Mouse (Mus musculus): ENCODE data around the gene Grip1.
A peak's percentile ranks its signal among the peaks of the same experiment; 100 is the strongest.

The Grip1 gene

DNA sequence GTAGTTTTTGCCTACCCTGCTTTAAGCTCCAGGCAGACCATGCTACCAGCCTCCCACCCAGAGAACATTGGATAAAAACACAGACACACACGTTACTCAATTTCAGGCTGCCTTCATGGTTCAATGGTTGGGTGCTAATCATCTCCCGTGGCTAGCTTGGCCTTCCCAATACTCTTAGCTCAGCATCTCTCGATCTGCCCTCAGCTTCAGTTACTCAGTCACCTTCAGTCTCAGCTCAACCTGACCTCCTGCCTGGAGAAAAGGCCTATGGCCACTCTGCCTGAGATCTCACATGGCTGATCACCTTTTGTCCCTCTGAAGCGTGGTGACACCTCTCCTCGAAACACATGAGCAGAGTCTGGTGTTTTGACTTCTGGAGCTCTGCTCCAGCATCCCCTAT is 379.7 kb downstream of the Grip1 start:
- DNase-seq (ENCODE audit: low read depth, low spot score), result no peak

DNA sequence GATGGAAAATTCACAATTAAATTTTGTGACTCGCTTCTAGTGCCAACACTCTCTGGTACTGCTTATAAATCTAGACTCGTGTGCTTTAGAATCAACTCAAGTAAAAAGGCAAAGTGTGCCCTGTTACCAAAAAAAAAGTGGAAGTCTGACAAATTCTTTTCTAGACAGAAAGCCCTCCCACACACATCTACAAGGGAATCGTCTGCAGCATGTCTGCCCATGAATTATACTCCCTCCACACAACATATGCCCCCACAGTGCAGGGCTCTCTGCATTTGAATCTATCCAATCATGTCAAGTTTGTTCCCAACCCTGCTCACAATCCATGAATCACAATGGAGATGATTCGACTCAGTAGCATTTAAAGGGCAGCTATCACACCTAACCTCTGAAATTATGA is 380.5 kb downstream of the Grip1 start:
- no peak for DNase-seq (ENCODE audit: low read depth, low spot score)

DNA sequence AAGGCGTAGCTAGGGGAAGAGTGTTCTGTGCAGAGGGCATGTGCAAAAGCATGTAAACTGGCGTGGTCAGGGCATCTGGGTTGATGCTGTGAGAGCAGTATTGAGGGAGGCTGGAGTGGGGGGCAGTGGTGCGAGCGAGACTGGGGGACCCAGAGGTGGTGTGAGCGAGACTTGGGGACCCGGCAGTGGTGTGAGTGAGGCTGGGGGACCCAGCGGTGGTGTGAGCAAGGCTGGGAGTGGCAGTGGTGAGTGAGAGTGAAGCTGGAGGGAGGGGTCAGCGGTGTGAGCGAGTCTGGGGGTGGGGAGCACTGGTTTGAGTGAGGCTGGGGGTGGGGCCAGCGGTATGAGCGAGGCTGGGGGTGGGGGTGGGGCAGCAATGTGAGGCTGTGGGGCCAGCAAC is 386.0 kb downstream of the Grip1 start:
- DNase-seq (ENCODE audit: low read depth, low spot score), result peak; percentile 33

DNA sequence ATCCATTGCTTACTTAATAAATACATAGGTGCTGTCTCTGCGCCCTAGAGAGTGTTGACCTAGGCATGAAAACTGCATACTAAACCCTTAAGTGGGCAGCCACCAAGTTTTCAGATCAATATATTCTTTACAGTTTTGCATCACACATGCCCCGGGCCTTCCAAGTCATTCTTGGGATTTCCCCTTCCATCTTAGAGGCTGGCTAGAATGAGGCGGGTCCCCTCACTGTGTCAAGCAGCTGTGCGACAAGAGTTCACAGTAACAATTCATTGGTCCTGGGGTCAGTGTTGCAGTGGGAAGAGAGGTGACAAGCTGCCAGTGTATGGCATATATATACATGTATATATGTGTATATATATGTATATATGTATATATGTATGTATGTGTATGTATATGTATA is 388.4 kb downstream of the Grip1 start:
- DNase-seq (ENCODE audit: low read depth, low spot score), result no peak

DNA sequence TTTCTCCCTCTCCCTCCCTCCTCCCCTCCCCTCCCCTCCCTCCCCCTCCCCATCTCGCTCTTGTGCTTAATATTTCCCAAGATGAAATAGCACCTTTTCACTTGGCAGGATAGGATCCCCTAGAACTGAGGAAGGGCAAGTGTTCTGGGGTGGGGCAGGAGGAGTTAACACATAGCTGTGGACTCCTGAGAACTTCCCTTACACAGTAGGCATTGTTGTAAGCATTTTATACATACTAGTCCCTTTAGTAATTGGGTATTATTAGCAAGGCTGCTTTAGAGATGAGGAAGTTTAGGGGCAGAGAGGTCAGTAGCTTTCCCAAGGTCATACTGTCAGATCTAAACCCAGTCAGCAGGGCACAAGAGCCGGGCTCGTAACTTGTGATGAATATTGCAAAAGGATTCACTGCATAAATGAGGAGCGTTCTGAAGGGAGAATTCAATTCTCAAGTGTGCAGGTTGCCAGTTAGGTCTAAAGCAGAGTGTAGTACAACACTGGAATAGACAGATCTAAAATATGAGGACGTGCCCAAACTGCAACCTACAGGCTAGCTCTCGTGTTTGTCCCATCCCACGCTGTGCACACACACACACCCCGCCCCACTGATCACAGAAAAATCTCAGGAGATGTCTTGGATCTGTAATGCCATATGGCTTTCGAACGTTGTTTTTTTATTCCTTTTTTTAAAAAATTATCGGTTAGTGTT is 392.2 kb downstream of the Grip1 start:
- DNase-seq (ENCODE audit: low read depth, low spot score), result no peak

- DNase-seq (ENCODE audit: low read depth, low spot score), result no peak
These were observed 398.0 kb downstream of the Grip1 start for GRCm38 (mm10) chr10:119851594-119851993.

DNA sequence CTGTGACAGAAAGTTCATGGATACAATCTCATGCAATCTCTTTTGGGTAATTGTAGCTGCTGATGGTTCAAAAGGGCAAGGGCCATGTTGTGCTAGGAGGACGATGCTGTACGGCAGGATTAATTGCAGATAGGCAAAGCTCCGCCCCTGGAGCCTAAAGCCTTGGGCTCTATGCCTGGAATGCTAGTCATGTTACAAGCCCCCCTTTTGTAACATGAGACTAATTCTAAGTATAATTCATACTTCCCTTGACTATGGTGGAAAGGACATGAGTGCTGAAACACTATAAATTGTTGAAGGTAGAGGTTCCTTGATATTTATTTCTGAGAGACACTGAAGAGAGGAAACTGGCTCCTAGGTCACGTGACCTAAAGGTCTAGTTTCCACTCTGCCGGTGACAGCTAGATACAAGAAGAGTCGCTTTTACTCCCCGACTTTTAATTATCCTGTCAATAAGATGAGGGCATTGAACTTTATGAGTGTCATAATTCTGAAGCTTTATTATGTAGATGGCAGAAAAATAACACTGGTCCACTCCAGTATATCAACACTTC is 399.0 kb downstream of the Grip1 start:
- no peak for DNase-seq (ENCODE audit: low read depth, low spot score)

- DNase-seq (ENCODE audit: low read depth, low spot score), result no peak
These were observed 414.1 kb downstream of the Grip1 start for GRCm38 (mm10) chr10:119867726-119868125.

- no peak for DNase-seq (ENCODE audit: low read depth, low spot score)
These were observed 415.5 kb downstream of the Grip1 start for GRCm38 (mm10) chr10:119868995-119869579.

DNA sequence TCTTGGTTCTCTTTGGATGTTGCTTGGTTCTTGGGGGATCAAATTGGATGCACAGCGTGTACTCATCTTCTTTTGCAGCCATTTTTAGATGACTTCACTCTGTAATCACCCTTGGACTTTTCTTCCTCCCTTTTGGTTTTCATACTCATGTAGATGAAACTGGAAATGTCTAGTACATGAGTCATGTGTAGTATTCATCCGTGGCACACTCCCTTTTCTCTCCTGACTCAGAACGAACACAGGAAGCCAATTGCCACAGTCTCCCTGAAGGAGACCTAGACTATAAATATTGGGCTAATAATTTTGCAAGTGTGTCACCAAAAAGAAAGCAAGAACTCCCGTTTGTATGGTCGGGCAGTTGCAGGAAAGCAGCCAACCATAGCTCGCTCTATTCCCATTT is 423.1 kb downstream of the Grip1 start:
- no peak for DNase-seq (ENCODE audit: low read depth, low spot score)

- no peak for DNase-seq (ENCODE audit: low read depth, low spot score)
These were observed 424.7 kb downstream of the Grip1 start for GRCm38 (mm10) chr10:119878331-119878730.

DNA sequence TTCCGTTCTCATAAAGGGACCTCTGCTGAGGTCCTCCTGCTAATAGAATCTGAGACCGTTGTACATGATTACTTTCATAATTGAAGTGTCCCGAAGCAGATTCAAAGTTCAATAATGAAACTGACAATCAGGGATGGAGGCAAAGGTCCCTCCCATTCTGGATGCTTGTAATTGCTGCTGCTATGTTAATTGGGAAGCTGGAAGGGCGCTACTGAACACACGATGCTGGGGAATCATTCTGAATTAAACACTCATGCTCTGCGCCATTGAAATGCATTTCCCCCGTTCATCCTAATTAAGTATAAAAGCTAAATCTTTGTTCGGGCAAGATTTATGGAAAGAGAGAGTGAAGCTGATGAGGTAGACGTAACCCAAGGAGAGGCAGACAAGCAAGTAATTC is 431.0 kb downstream of the Grip1 start:
- no peak for DNase-seq (ENCODE audit: low read depth, low spot score)

GRCm38 (mm10) chr10:119885563-119885962 is 431.9 kb downstream of the Grip1 start:
- DNase-seq (ENCODE audit: low read depth, low spot score), result peak; percentile 38

DNA sequence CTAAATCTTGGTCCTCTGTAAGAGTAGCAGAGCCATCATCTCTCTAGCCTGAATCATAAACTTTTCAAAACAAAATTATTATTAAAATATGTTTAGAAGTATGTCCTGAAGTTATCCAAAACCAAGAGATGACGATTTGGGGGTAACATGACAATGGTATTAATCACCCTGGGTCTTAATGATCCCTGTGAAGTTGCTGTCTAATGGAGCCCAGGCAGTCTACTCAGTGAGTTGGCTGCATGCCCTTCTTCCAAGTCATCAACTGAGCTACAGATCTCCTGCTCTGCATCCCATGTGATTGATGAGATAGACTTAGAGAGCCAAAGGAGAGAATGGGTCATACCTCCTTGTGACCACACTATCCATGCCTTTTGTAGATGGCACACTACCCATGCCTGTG is 433.1 kb downstream of the Grip1 start:
- DNase-seq (ENCODE audit: low read depth, low spot score), result no peak

GRCm38 (mm10) chr10:119902754-119903153 is 449.1 kb downstream of the Grip1 start:
- no peak for DNase-seq (ENCODE audit: low read depth, low spot score)

GRCm38 (mm10) chr10:119906869-119907268 is 453.2 kb downstream of the Grip1 start:
- DNase-seq (ENCODE audit: low read depth, low spot score), result no peak

- DNase-seq (ENCODE audit: low read depth, low spot score), result no peak
These were observed 464.4 kb downstream of the Grip1 start for GRCm38 (mm10) chr10:119917995-119918394.

DNA sequence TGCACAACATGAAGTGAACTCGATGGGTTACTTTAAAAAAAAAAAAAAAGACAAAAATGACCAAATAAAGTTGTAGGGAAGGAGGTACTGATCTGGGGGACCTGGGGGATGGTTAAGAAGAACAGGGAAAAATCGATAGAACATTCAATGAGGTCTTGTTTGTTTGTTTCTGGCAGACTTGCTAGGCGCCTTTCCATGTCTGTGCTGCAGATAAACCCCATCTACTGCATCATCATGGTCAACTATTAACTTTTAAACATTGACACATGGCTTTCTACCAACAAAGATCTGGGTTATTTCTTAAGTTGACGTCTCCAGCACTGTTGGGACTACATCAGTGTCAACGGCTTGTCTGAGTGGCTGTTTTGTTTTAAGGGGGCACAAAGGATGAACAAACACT is 474.3 kb downstream of the Grip1 start:
- DNase-seq (ENCODE audit: low read depth, low spot score), result no peak

DNA sequence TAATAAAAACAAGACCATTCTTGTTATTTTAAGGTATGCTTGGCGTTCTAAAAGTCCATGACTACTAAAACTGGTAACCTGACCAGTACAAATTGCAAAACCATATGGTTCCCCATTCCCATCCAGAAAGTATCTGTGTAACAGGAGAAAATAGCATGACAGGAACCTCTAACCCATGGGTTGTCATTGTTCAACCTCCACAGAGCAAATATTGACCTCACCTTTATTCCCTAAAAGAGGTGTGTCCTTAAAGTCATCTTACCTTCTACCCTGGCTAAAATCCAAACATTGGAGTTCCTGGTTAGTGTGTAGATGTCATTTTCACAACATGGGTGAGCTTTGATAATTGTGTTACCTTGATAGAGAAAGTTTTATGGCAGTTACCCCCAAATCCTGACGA is 475.3 kb downstream of the Grip1 start:
- no peak for DNase-seq (ENCODE audit: low read depth, low spot score)

- peak; percentile 38 for DNase-seq (ENCODE audit: low read depth, low spot score)
These were observed 479.2 kb downstream of the Grip1 start for GRCm38 (mm10) chr10:119932794-119933193.

DNA sequence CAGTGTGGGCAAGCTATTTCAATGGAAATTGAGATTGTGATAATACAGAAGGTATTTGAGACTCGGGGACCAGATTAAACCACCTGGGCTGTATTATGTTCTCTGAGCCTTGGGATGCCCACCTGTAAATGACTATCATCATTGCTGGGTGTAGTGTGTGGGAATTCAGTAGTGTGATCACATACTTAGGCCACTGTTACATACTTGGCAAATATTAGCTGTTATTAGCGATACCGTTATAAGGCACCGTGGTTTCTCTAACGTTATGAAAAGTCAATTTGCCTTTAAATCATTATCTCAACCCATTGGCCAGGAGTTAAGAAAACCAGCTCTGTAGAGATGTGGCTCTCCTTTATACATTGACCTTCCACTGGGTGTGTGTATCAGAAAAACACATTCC is 479.7 kb downstream of the Grip1 start:
- DNase-seq (ENCODE audit: low read depth, low spot score), result no peak

- DNase-seq (ENCODE audit: low read depth, low spot score), result peak; percentile 61
These were observed 481.6 kb downstream of the Grip1 start for GRCm38 (mm10) chr10:119935231-119935630.

DNA sequence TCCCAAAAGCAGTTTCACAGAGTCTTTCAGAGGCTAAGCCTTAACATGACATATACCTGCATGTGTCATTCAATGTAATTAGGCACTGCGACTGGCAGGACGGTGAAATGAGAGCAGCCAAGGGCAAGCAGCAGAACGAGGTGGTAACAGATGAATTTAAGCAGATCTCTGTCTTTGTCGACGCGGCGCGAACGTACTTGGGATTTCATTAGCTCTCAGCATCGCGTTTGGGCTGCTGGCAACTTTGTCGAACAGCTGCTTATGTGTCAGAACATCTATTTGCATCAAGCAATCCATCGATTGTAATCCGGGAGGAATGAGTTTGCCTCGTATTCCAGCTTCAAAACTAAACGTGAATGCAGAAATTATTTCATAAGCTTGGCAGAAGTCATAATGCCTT is 483.9 kb downstream of the Grip1 start:
- DNase-seq (ENCODE audit: low read depth, low spot score), result no peak
